Mouse (Mus musculus) heart, embryonic 13.5 days (tissue): ENCODE measurements around the gene Emc1. TPM values are rescaled to one million over a fixed set of nuclear protein-coding genes. Genes with fewer than 3 reads are reported as not detected.
A peak's percentile ranks its signal among the peaks of the same experiment; 100 is the strongest.

ENCODE experiments used
- ATAC-seq: fragments of 200-750 bp; cut with Nextera tagmentation; 2 replicates; pipeline ENCODE4 v1.8.0; 2017; ENCODE audit warnings: moderate TSS enrichment; ENCODE audit not compliant: insufficient number of reproducible peaks, low FRiP score, low TSS enrichment; ENCODE audit errors: extremely low read depth
- H3K27ac ChIP-seq: fragments of 300-500 bp; sonication (generic); replicated peaks from 2 replicates; pipeline ENCODE4 v1.5.1; 2015; ENCODE audit warnings: moderate library complexity, mild to moderate bottlenecking, inconsistent platforms
- H3K27me3 ChIP-seq: fragments of 300-500 bp; sonication (generic); replicated peaks from 2 replicates; pipeline ENCODE4 v1.6.1; 2015; ENCODE audit warnings: mild to moderate bottlenecking, inconsistent platforms
- H3K36me3 ChIP-seq: fragments of 300-500 bp; sonication (generic); 2 replicates; pipeline ENCODE4 v1.6.1; 2015; ENCODE audit warnings: mild to moderate bottlenecking, inconsistent platforms
- H3K4me1 ChIP-seq: fragments of 300-500 bp; sonication (generic); 2 replicates; pipeline ENCODE4 v1.6.1; 2015; ENCODE audit warnings: inconsistent platforms
- H3K4me2 ChIP-seq: fragments of 300-500 bp; sonication (generic); 2 replicates; pipeline ENCODE4 v1.6.1; 2015; ENCODE audit warnings: inconsistent platforms, mild to moderate bottlenecking, moderate library complexity
- H3K4me3 ChIP-seq: fragments of 300-500 bp; sonication (generic); 2 replicates; pipeline ENCODE4 v1.5.1; 2015; ENCODE audit warnings: moderate library complexity, mild to moderate bottlenecking, inconsistent platforms
- H3K9ac ChIP-seq: fragments of 300-500 bp; sonication (generic); 2 replicates; pipeline ENCODE4 v1.6.1; 2015; ENCODE audit warnings: inconsistent platforms, mild to moderate bottlenecking, moderate library complexity
- H3K9me3 ChIP-seq: fragments of 300-500 bp; sonication (generic); 2 replicates; pipeline ENCODE4 v1.6.1; 2016; ENCODE audit warnings: inconsistent platforms
- WGBS: fragments of 180-500 bp; shearing (Covaris S2); methylation state at CpG from one replicate; pipeline ENCODE4 v1.1.7; 2015; ENCODE audit warnings: mixed read lengths; 5-methylcytosine and 5-hydroxymethylcytosine counted together
- polyA plus RNA-seq: library from polyadenylated mRNA; unstranded; fragments of >200 nt; fragmentation: Nextera tagmentation; extraction: Ambion mirVana; gene quantifications from 2 replicates; pipeline ENCODE4 v1.2.1, GENCODE M21; 2015

Gene Emc1
- polyA plus RNA-seq, 1 experiment from 2014 or later = 41.0 TPM

DNA sequence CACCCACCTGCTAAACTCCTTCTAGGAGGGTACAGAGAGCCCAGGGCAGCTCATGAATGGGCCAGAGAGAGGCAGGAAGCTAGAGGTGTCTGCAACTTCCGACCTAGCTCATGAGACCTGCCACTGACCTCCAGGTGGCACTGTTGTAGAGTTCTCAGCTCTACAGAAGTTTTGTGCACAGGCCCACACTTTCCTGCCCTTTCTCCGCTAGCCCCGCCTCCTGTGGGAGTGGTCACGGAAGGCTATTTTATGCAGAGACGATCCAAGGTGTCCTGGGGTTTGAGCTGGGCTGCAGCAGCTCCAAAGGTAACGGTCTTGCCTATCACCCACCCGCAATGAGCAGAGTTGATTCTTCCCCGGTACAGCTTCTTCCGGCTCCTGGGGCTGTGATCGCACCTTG lies 21.8 kb upstream of the Emc1 start:
- H3K36me3 ChIP-seq = no peaks in the 10 kb centered on the region
- H3K9me3 ChIP-seq = no peaks in the 10 kb centered on the region
- H3K27ac ChIP-seq = no peak overlapping the region
- H3K4me3 ChIP-seq = peak overlapping the region; percentile 44
- H3K4me1 ChIP-seq = peaks cover 7% of the 10 kb centered on the region
- peak overlapping the region; percentile 68 for H3K4me2 ChIP-seq
- peak; percentile 74; the same call in 1 of the 2 replicates for ATAC-seq
- H3K9ac ChIP-seq = peak overlapping the region; percentile 62
- H3K27me3 ChIP-seq = peaks cover 24% of the 10 kb centered on the region
- 6% methylated on average over 10 of the region's 10 CpGs for WGBS

DNA sequence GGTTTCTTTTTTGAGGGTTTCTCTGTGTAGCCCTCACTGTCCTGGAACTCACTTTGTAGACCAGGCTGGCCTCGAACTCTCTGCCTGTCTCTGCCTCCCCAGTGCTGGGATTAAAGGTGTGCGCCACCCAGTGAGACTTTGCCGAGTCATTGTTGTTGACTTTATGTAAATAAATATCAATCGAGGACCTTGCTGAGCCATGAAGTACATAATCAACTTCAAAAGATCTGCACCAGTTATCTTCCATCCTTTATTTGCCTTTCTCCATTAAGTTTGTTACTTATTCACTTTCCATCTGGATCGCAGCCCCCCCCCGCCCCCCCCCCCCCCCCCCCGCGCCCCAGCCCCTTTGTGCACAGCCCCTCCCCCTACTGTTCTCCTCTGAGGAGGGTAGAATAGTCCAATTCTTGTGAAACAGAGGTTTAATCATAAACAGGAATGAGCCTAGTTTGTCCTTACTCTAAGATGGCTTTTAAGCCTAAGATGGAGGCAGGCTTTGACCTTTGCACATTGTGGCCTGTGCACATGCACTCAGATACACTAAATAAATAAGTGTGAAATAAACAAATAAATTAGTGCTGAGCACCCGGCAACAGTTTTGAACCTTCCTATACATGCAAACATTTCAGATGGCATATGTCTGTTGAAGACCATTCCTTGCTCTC lies 17.6 kb upstream of the Emc1 start:
- no peaks in the 10 kb centered on the region for H3K36me3 ChIP-seq
- H3K4me2 ChIP-seq = 0 out of 2 replicates have a peak overlapping the region, but pooled peaks have one; percentile 25
- no peak overlapping the region; the same call in 1 of the 2 replicates for H3K27ac ChIP-seq
- H3K4me3 ChIP-seq = no peak overlapping the region
- peaks cover 48% of the 10 kb centered on the region for H3K27me3 ChIP-seq
- ATAC-seq = no peak
- H3K9ac ChIP-seq = no peak overlapping the region
- peaks cover 14% of the 10 kb centered on the region for H3K4me1 ChIP-seq
- H3K9me3 ChIP-seq = no peaks in the 10 kb centered on the region
- WGBS = 58% methylated on average over 8 of the region's 9 CpGs

DNA sequence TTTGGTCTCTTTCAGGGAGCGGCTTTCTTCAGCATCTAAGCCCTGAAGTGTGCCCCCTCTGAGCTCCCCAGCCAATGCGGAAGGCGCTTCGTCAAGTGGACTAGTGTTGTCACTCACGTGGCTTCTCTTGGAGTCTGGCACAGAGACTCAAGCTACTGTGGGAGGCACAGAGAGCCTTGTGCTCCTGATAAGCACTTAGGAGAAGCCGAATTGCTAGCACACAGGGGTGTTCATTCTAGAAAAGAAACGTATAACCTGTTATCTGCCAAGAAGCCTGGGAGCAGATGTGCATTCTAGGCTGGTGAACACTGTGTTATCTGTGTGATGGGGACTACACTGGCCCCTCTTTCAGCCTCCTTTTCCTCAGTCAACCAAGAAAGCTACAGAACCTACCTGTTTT lies 16.9 kb upstream of the Emc1 start:
- Histone ChIP-seq H3K36me3 (no peaks in the 10 kb centered on the region), H3K9me3 (no peaks in the 10 kb centered on the region), H3K9ac (no peak overlapping the region), H3K27me3 (peaks cover 49% of the 10 kb centered on the region), H3K27ac (no peak overlapping the region; the same call in 1 of the 2 replicates), H3K4me1 (peaks cover 14% of the 10 kb centered on the region), H3K4me3 (no peak overlapping the region), H3K4me2 (peak overlapping the region; percentile 25)
- ATAC-seq = no peak
- 26% methylated on average over 7 of the region's 7 CpGs for WGBS

DNA sequence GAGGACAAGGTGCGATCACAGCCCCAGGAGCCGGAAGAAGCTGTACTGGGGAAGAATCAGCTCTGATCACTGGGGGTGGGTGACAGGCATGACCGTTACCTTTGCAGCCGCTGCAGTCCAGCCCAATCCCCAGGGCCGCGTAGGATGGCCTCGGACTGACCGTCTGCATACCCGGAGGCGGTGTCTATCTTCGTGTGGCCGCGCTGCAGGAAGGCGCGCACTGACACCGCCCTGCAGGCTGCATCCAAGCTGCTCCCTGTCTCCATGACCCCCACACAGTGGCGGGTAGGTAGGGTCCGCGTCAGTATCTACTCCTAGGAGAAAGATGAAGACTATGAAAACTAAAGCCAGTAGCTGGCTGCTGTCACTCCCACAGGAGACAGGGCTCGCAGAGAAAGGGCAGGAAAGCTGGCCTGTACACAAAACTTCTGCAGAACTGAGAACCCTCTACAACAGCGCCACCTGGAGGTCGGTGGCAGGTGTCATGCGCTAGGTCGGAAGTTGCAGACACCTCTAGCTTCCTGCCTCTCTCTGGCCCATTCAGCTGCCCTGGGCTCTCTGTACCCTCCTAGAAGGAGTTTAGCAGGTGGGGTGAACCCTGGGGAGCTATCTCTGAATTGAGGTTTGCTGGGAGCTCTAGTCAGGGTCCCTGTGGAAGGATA lies 15.4 kb upstream of the Emc1 start:
- 0 out of 2 replicates have a peak overlapping the region, but pooled peaks have one; percentile 32 for H3K27ac ChIP-seq

GRCm38 (mm10) chr4:139338145-139338544 lies 14.2 kb upstream of the Emc1 start:
- no peak overlapping the region for H3K4me2 ChIP-seq
- ATAC-seq = no peak
- H3K4me3 ChIP-seq = no peak overlapping the region
- H3K4me1 ChIP-seq = peaks cover 11% of the 10 kb centered on the region
- WGBS = 42% methylated on average over 33 of the region's 33 CpGs
- no peak overlapping the region for H3K9ac ChIP-seq
- H3K9me3 ChIP-seq = no peaks in the 10 kb centered on the region
- H3K36me3 ChIP-seq = no peaks in the 10 kb centered on the region
- peaks cover 32% of the 10 kb centered on the region for H3K27me3 ChIP-seq
- H3K27ac ChIP-seq = no peak overlapping the region

More for the DNA sequence above, 15.4 kb upstream of the Emc1 start:
- peak; percentile 82 for ATAC-seq
- Histone ChIP-seq H3K4me1 (peaks cover 11% of the 10 kb centered on the region), H3K4me2 (peak overlapping the region; percentile 74), H3K9me3 (no peaks in the 10 kb centered on the region), H3K36me3 (no peaks in the 10 kb centered on the region), H3K4me3 (peak overlapping the region; percentile 49), H3K27me3 (peaks cover 39% of the 10 kb centered on the region), H3K9ac (peak overlapping the region; percentile 74)
- WGBS = 14% methylated on average over 24 of the region's 24 CpGs

- H3K36me3 ChIP-seq = peaks cover 7% of the 10 kb centered on the region
- peaks cover 9% of the 10 kb centered on the region for H3K4me1 ChIP-seq
- no peak overlapping the region for H3K27ac ChIP-seq
- no peaks in the 10 kb centered on the region for H3K9me3 ChIP-seq
- no peak overlapping the region for H3K9ac ChIP-seq
- 64% methylated on average over 4 of the region's 4 CpGs for WGBS
- peaks cover 23% of the 10 kb centered on the region for H3K27me3 ChIP-seq
- ATAC-seq = no peak
- no peak overlapping the region for H3K4me2 ChIP-seq
- H3K4me3 ChIP-seq = no peak overlapping the region
These were observed 11.6 kb upstream of the Emc1 start for GRCm38 (mm10) chr4:139340835-139341234.

- peaks cover 19% of the 10 kb centered on the region for H3K27me3 ChIP-seq
- no peak overlapping the region for H3K4me3 ChIP-seq
- no peak overlapping the region for H3K4me2 ChIP-seq
- H3K4me1 ChIP-seq = peaks cover 7% of the 10 kb centered on the region
- H3K9ac ChIP-seq = no peak overlapping the region
- H3K36me3 ChIP-seq = peaks cover 16% of the 10 kb centered on the region
- WGBS = 72% methylated on average over 7 of the region's 7 CpGs
- H3K9me3 ChIP-seq = no peaks in the 10 kb centered on the region
- H3K27ac ChIP-seq = no peak overlapping the region
- ATAC-seq = no peak
These were observed 10.7 kb upstream of the Emc1 start for GRCm38 (mm10) chr4:139341556-139342233.

GRCm38 (mm10) chr4:139343718-139344117 lies 8.7 kb upstream of the Emc1 start:
- peaks cover 36% of the 10 kb centered on the region for H3K36me3 ChIP-seq
- no peaks in the 10 kb centered on the region for H3K9me3 ChIP-seq
- H3K27me3 ChIP-seq = 0 out of 2 replicates have a peak, but pooled peaks cover 7% of the 10 kb centered on the region
- peaks cover 4% of the 10 kb centered on the region for H3K4me1 ChIP-seq
- 52% methylated on average over 5 of the region's 5 CpGs for WGBS
- ATAC-seq = no peak
- no peak overlapping the region for H3K4me3 ChIP-seq
- no peak overlapping the region for H3K9ac ChIP-seq
- no peak overlapping the region for H3K27ac ChIP-seq
- no peak overlapping the region for H3K4me2 ChIP-seq

- no peak overlapping the region for H3K9ac ChIP-seq
- H3K4me2 ChIP-seq = no peak overlapping the region
- no peaks in the 10 kb centered on the region for H3K27me3 ChIP-seq
- no peak overlapping the region for H3K27ac ChIP-seq
- WGBS = 80% methylated on average over 23 of the region's 23 CpGs
- H3K9me3 ChIP-seq = no peaks in the 10 kb centered on the region
- H3K4me3 ChIP-seq = no peak overlapping the region
- peaks cover 51% of the 10 kb centered on the region for H3K36me3 ChIP-seq
- ATAC-seq = no peak
- H3K4me1 ChIP-seq = peaks cover 7% of the 10 kb centered on the region
These were observed 6.9 kb upstream of the Emc1 start for GRCm38 (mm10) chr4:139345416-139346019.

GRCm38 (mm10) chr4:139352832-139353231 lies 445 bp downstream of the Emc1 start:
- peak overlapping the region; percentile 95; the same call in 1 of the 2 replicates for H3K27ac ChIP-seq
- peak overlapping the region; percentile 87 for H3K4me2 ChIP-seq
- peak overlapping the region; percentile 87 for H3K9ac ChIP-seq
- no peak for ATAC-seq
- peaks cover 59% of the 10 kb centered on the region for H3K36me3 ChIP-seq
- H3K4me1 ChIP-seq = peaks cover 20% of the 10 kb centered on the region
- under 1% methylated on average over 7 of the region's 7 CpGs for WGBS
- H3K27me3 ChIP-seq = no peaks in the 10 kb centered on the region
- peak overlapping the region; percentile 76 for H3K4me3 ChIP-seq
- H3K9me3 ChIP-seq = no peaks in the 10 kb centered on the region

DNA sequence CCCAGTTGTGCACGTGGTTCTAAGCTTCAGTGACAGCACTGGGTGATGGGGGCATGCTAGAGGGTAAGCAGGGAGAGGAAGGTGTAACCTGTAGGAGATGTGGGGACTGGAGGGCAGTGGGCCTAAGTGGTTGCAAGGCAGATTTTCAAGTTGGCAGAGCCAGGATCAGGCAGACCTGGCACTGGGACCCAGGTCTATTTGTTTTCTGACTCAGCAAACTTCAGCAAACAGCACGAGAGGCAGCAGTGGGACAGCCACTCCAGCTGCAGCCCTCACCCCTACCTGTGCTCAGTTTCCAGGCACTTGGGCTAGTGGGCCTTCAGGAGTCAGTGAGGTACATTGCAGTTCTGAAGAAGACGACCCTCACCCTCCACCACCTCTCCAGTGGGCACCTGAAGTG lies 4.8 kb downstream of the Emc1 start:
- Histone ChIP-seq H3K9me3 (no peaks in the 10 kb centered on the region), H3K36me3 (peaks cover 78% of the 10 kb centered on the region), H3K9ac (no peak overlapping the region), H3K4me1 (peaks cover 6% of the 10 kb centered on the region), H3K27me3 (no peaks in the 10 kb centered on the region), H3K4me2 (no peak overlapping the region), H3K27ac (no peak overlapping the region), H3K4me3 (no peak overlapping the region)
- ATAC-seq = no peak
- WGBS = 96% methylated on average over 3 of the region's 3 CpGs
